Mouse (Mus musculus) layer of hippocampus, adult 18-20 months (tissue): ENCODE data around the gene Rasal2. TPM values are rescaled to one million over a fixed set of nuclear protein-coding genes. Genes with fewer than 3 reads are reported as not detected.

Experiments
- DNase-seq, 2 experiments: peaks; one replicate each; pipeline ENCODE4 v3.0.0; 2022; ENCODE audit warnings: low spot score in 2 of 2
- total RNA-seq, 2 experiments: library from RNA; stranded (reverse); gene quantifications; 2 replicates each; pipeline ENCODE4 v1.2.3; 2021

Gene Rasal2
- total RNA-seq, 2 experiments from 2014 or later: 79.0 to 80.8 TPM

DNA sequence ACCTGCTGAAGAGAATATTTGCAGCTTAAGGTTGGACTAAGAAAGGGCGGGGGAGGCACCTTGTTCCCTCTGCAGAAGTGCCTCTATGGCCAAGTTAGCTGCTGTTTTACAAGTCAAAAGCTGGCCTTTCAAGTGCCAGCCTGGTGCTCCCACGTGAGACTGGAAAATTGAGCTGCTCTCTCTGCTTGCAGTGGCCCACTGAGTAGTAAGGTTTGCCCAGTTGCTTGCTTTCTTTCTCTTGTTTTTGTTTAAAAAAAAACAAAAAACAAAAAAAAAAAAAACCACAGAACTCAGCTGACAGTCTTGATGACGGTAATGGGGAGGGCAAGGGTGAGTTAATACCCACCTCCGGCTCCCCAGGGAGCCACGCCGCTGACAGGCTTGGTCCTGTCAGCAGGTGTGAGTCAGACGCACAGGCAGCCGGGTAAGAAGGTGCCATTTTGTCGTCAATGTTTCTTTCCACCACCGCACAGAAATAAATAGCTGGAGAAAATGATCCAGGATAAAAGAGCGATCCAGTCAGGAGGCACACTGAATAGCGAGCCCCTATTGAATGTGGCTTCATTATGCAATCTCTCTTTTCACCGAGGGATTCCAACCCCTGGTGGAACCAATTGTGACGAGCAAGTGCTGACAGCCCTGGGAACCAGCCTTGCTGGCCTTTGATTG, 27.7 kb upstream of the Rasal2 start:
- no peak for DNase-seq

DNA sequence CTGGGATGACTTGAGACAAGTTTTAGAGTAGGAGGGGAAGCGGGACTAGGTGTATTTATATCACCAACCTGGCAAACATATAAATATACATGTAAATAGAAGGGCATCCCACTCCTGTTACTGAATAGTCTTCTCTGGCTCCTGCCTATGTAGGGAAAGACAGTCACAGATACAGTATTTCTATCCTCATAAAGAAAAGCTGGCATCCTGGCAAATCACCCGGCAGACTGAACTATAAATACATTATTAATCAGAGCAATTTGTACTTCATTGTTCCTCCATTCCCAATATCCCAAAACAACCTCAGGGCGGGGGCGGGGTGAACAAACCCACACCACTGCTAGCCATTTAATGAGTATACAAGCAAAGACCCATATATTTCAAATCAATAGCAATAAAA, 26.7 kb upstream of the Rasal2 start:
- DNase-seq: peak in 1 of 2 experiments; percentile 76

- no peak for DNase-seq
These were observed 25.9 kb upstream of the Rasal2 start for GRCm38 (mm10) chr1:157438290-157438689.

DNA sequence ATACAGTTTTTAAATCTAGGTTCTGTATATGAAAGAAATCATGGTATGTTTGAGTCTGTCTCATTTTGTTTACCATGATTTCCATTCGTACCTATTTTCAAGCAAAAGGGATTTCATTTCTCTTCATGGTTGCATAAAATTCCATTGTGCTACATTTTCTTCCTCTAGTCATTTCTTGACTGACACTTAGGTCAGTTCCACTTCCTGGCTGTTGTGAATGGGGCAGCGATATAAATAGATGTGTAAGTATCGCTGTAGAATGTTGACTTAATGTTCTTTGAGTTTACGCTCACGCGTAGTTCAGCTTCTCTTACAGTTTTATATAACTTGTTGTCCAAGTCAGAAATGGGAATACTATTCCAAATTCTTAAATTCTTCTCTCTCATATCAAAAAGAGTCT, 23.5 kb upstream of the Rasal2 start:
- no peak for DNase-seq

DNA sequence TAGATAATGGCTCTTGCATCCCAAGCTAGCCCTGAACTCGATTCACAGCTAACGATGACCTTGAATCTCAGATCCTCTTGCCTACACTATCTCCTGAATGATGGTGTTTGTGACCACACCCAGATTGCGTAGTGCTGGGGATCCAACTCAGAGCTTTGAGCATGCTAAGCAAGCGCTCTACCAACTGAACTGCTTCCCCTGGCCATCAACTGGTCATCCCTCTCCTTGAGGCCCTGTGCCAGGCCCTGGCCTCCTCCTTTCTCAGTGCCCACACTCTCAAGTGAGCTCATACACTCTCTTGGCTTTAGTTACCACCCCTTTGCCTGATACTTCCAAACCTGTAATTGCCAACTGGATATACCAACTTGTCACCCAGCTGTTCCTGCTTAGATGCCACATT, 22.0 kb upstream of the Rasal2 start:
- no peak for DNase-seq

GRCm38 (mm10) chr1:157433316-157433715, 20.9 kb upstream of the Rasal2 start:
- DNase-seq: no peak

GRCm38 (mm10) chr1:157428366-157428765, 16.0 kb upstream of the Rasal2 start:
- no peak for DNase-seq

GRCm38 (mm10) chr1:157427604-157428003, 15.2 kb upstream of the Rasal2 start:
- peak; percentile 53 to 79 for DNase-seq

DNA sequence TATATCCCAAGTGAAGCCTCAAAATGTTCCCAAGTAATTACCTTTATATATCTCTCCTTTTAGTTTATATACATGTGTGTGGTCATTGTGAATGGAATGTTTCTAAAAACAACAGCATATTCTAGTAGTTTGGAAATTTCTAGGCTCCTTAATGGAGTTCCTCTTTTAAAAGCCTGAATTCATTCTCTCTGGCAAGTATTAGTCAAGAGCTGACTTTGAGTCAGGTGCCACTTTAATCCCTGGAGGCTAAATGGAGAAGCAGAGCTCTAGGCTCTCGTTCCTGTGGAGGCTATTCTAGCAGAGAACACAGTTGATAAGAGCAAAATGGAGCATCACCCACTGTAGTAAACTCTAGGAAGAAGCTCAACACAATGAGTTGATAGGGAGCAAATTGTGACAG, 14.5 kb upstream of the Rasal2 start:
- no peak for DNase-seq

- DNase-seq: no peak
These were observed 13.5 kb upstream of the Rasal2 start for GRCm38 (mm10) chr1:157425741-157426427.

DNA sequence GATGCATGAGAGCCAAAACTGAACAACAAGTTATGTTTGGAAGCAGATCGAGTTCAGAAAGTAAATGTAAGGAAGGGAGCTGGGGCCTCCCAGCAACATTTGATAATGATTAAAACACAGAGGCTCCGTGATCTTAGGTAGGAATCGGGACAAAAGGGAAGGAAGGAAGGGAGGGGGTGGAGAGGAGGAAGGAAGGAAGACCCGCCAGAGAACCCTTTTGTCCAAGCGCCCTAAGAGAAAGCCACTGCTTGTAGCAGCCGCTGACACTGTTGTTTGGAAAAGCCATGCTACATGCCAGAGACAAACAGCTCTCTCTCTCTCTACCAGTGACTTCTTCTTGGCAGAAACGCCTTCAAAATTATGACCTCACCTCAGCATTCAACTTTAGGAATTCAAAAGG, 5.5 kb upstream of the Rasal2 start:
- no peak for DNase-seq

GRCm38 (mm10) chr1:157417414-157417813, 5.0 kb upstream of the Rasal2 start:
- DNase-seq: no peak

DNA sequence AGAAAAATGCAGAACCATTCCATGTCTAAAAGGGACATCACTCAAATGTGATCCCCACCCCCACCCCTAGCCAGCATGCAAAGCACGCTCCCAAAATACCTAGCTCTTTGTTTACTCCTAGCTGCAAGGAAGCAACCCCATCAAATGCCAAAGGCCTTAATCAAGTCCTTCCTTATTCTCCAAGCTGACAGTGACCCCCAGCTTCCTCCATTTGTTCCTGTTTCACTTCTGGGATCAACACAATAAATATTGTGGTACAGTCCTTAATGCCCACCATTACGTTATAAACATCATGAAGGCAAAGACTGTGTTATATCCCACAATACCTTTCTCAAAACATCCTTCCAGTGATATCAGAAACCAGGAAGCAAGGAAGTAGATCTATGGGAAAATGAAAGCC, 4.2 kb upstream of the Rasal2 start:
- no peak for DNase-seq

GRCm38 (mm10) chr1:157415771-157416170, 3.4 kb upstream of the Rasal2 start:
- no peak for DNase-seq

GRCm38 (mm10) chr1:157411711-157412380, 549 bp downstream of the Rasal2 start:
- peak; percentile 47 to 54 for DNase-seq

DNA sequence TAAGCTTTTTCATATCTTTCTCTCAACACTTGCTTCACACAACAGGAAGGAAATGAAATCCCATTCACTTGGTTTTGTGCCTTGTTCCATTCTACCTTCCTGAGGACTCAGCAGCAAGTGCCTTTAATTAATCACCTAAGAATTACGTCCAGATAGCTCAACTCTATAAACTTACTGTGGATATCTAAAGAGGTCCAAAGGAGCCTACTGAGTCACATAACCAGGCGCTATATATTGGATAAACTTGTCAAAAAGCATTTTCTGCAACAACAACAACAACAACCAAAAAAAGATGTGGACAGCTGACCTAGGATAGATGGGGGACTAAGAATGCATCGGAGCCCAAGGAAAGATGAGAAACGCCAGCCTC, 1.1 kb downstream of the Rasal2 start:
- DNase-seq: no peak

GRCm38 (mm10) chr1:157410937-157411336, 1.5 kb downstream of the Rasal2 start:
- DNase-seq: peak in 1 of 2 experiments; percentile 34

DNA sequence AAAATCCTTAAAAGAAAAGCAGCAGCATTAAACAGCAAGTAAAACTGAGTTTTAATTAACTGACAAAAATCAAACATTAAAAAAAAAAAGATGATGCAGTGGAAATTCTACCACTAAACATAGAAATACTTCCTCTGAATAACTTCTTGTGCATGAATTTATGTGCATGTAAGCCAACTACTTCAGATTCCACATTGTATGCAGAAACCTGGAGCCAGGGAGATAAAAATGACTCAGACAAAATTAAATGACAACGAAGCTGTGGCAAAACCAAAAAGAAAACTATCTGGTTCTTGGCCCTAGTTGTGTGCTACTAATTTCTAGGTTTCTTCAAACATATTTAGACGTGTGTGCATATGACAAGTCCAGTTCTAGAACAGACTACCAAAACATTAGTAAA, 2.7 kb downstream of the Rasal2 start:
- DNase-seq: no peak

GRCm38 (mm10) chr1:157388027-157388426, 24.4 kb downstream of the Rasal2 start:
- no peak for DNase-seq

DNA sequence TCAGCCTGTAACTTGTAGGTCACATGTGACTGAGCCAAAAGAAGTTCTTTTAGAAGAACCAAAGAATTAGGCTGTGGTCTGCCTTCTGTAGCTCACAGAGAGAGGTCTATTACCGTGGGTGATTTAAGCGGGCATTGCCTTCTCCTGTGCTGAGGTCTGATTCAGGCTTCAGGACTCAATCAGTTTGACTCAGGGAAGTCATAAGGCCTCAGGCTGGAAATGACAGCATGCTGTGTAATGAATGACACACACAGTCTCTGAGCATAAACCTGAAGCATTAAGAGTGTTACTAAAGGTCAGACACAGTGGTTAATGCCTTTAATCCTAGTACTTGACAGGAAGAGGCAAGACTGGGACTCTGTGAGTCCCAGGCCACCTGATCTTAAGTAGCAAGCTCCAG, 31.7 kb downstream of the Rasal2 start:
- DNase-seq: no peak

DNA sequence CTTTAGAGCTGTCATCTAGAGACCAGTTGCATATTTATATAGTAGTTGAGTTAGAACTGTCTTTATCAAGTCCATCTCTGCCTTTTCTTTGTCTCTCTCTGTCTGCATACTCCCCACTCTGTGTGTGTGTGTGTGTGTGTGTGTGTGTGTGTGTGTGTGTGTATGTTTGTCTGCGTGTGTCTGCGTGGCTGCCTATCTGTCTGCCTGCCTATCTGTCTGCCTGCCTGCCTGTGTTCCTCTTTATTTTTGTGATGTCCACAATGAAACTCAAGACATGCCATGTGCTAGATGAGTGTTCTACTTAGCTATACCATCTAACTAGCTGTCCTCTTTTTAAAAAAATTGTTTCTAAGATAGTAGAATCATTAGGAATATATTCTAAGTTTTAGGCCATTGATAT, 42.0 kb downstream of the Rasal2 start:
- DNase-seq: no peak

DNA sequence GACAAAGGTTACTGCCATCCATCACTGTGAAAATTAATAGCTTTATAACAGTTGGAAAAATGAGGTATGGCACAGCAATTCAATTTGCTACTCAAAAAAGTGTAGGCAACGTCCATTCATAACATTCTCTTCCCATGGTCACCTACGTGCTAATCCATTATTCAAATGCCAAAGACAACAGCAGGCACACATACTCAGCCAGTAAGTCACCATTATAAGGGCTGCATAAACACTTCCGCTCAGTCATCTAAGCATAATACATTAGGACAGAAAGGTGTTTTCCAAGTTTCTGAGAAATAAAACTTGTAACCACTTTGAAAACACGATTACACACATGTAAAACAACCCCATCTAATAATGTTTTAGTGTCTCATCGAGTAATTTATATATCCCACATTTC, 44.1 kb downstream of the Rasal2 start:
- DNase-seq: no peak

- no peak for DNase-seq
These were observed 65.7 kb downstream of the Rasal2 start for GRCm38 (mm10) chr1:157346661-157347060.
